Mouse (Mus musculus) neural tube, embryonic 12.5 days (tissue): ENCODE measurements around the gene Dhx40. TPM values are rescaled to one million over a fixed set of nuclear protein-coding genes. Genes with fewer than 3 reads are reported as not detected.
"Not testable (repeated sequence)": the region's sequence is repeated elsewhere in the genome, so short reads cannot be mapped to it uniquely, and the experiment has no call there.

ENCODE experiments used
- ATAC-seq: fragments of 200-750 bp; cut with Nextera tagmentation; 2 replicates; pipeline ENCODE4 v1.8.0; 2017; ENCODE audit warnings: low read depth, mild to moderate bottlenecking, moderate TSS enrichment, moderate library complexity; ENCODE audit not compliant: low FRiP score
- H3K27ac ChIP-seq: fragments of 300-500 bp; sonication (generic); 2 replicates; pipeline ENCODE4 v1.5.1; 2016
- H3K27me3 ChIP-seq: fragments of 300-500 bp; sonication (generic); replicated peaks from 2 replicates; pipeline ENCODE4 v1.6.1; 2016; ENCODE audit warnings: mild to moderate bottlenecking
- H3K36me3 ChIP-seq: fragments of 300-500 bp; sonication (generic); 2 replicates; pipeline ENCODE4 v1.6.1; 2016; ENCODE audit warnings: mild to moderate bottlenecking
- H3K4me1 ChIP-seq: fragments of 300-500 bp; sonication (generic); 2 replicates; pipeline ENCODE4 v1.6.1; 2016
- H3K4me2 ChIP-seq: fragments of 300-500 bp; sonication (generic); replicated peaks from 2 replicates; pipeline ENCODE4 v1.6.1; 2016; ENCODE audit warnings: mild to moderate bottlenecking
- H3K4me3 ChIP-seq: fragments of 300-500 bp; sonication (generic); 2 replicates; pipeline ENCODE4 v1.5.1; 2016
- H3K9ac ChIP-seq: fragments of 300-500 bp; sonication (generic); 2 replicates; pipeline ENCODE4 v1.6.1; 2016; ENCODE audit warnings: mild to moderate bottlenecking
- H3K9me3 ChIP-seq: fragments of 300-500 bp; sonication (generic); 2 replicates; pipeline ENCODE4 v1.6.1; 2016; ENCODE audit warnings: mild to moderate bottlenecking
- WGBS: fragments of 180-500 bp; shearing (Covaris S2); methylation state at CpG from one replicate; pipeline ENCODE4 v1.1.7; 2016; 5-methylcytosine and 5-hydroxymethylcytosine counted together
- polyA plus RNA-seq: library from polyadenylated mRNA; unstranded; fragments of >200 nt; fragmentation: Nextera tagmentation; extraction: Ambion mirVana; gene quantifications from 2 replicates; pipeline ENCODE4 v1.2.1, GENCODE M21; 2016

Gene Dhx40
- polyA plus RNA-seq, 1 experiment from 2014 or later = 35.5 TPM

GRCm38 (mm10) chr11:86811326-86811630, 3.7 kb upstream of the Dhx40 start:
- Histone ChIP-seq H3K27me3 (no peaks in the 10 kb centered on the region), H3K27ac (no peak overlapping the region), H3K4me2 (no peak overlapping the region), H3K9ac (no peak overlapping the region), H3K36me3 (no peaks in the 10 kb centered on the region), H3K4me1 (no peaks in the 10 kb centered on the region), H3K9me3 (no peaks in the 10 kb centered on the region), H3K4me3 (no peak overlapping the region)
- ATAC-seq = no peak
- 93% methylated on average over 1 of the region's 1 CpGs for WGBS

DNA sequence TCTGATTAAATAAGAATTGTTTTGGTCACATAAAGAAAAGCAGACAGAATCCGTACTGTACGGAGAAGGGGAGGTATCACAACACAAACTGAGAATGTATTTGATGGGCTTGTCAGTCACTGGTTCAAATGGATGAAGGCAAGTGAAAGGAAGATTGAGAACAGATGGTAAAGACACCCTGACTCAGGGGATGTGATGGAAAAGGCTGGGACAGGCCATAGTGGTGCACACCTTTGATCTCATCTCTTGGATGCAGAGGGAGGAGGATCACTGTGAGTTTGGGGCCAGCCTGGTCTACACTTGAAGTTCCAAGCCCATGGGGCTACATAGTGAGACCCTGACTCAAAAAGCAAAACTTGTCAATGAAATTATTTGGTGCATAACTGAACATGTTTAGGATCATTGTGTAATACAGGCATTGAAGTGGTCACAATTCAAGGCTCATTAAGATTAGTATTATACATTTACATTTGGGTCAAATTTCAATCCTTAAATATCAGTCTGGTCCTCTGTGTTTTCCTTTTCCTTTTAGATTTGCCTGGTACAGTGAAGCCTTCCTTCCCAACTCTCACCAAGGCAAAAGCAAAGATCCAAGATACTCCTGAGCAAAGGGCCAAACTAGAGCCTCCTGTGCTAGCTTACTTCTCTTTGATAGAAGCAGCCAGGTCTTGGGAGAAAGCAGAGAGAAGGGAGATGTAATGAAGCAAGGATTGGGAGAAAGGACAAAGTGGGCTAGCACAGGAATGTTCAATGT, 3.2 kb upstream of the Dhx40 start:
- Histone ChIP-seq H3K27ac (no peak overlapping the region), H3K4me2 (no peak overlapping the region), H3K9me3 (no peaks in the 10 kb centered on the region), H3K4me1 (no peaks in the 10 kb centered on the region), H3K27me3 (no peaks in the 10 kb centered on the region), H3K4me3 (no peak overlapping the region), H3K9ac (no peak overlapping the region), H3K36me3 (no peaks in the 10 kb centered on the region)
- ATAC-seq = no peak
- WGBS = 90% methylated on average over 2 of the region's 2 CpGs

- Histone ChIP-seq H3K9ac (no peak overlapping the region), H3K36me3 (no peaks in the 10 kb centered on the region), H3K4me1 (no peaks in the 10 kb centered on the region), H3K9me3 (no peaks in the 10 kb centered on the region), H3K27ac (no peak overlapping the region), H3K4me3 (no peak overlapping the region), H3K27me3 (no peaks in the 10 kb centered on the region), H3K4me2 (no peak overlapping the region)
- WGBS = 71% methylated on average over 4 of the region's 4 CpGs
- no peak for ATAC-seq
These were observed 2.3 kb upstream of the Dhx40 start for GRCm38 (mm10) chr11:86809828-86810227.

- H3K9me3 ChIP-seq = no peaks in the 10 kb centered on the region
- no peaks in the 10 kb centered on the region for H3K27me3 ChIP-seq
- no peaks in the 10 kb centered on the region for H3K4me1 ChIP-seq
- peak overlapping the region; percentile 77 for H3K9ac ChIP-seq
- peak overlapping the region; percentile 72 for H3K4me2 ChIP-seq
- peaks cover 19% of the 10 kb centered on the region for H3K36me3 ChIP-seq
- H3K4me3 ChIP-seq = peak overlapping the region; percentile 81
- WGBS = under 1% methylated on average over 25 of the region's 25 CpGs
- peak; percentile 92 for ATAC-seq
- H3K27ac ChIP-seq = peak overlapping the region; percentile 77
These were observed 507 bp downstream of the Dhx40 start for GRCm38 (mm10) chr11:86807001-86807477.

- no peak for ATAC-seq
- Histone ChIP-seq H3K9ac (no peak overlapping the region), H3K4me3 (no peak overlapping the region), H3K27me3 (no peaks in the 10 kb centered on the region), H3K9me3 (no peaks in the 10 kb centered on the region), H3K4me2 (no peak overlapping the region), H3K4me1 (no peaks in the 10 kb centered on the region), H3K36me3 (peaks cover 64% of the 10 kb centered on the region), H3K27ac (no peak overlapping the region)
- 88% methylated on average over 1 of the region's 1 CpGs for WGBS
These were observed 13.4 kb downstream of the Dhx40 start for GRCm38 (mm10) chr11:86794161-86794560.

GRCm38 (mm10) chr11:86787436-86787835, 20.1 kb downstream of the Dhx40 start:
- not testable (repeated sequence) for H3K4me1 ChIP-seq, H3K9me3 ChIP-seq, ATAC-seq, H3K9ac ChIP-seq, H3K27me3 ChIP-seq, H3K4me2 ChIP-seq, H3K4me3 ChIP-seq, H3K27ac ChIP-seq
- WGBS = 94% methylated on average over 5 of the region's 5 CpGs
- H3K36me3 ChIP-seq = peaks cover 62% of the 10 kb centered on the region

DNA sequence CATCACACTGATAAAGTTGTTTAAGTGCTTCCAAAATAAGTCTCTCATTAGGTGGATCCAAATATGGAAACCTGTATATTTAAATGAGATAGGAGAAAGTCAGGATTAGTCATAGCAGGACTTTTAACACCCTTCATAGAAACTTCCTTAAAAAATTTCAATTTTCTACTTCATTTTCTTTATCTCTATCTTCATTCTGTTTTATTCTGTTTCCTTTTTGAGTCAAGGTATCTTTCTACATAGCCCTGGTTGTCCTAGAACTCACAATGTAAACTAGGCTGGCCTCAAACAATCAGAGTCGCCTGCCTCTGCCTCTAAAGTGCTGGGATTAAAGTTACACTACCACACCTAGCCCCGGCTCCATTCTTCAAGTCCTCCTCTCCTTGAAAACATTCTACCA, 21.8 kb downstream of the Dhx40 start:
- H3K36me3 ChIP-seq = peaks cover 63% of the 10 kb centered on the region

GRCm38 (mm10) chr11:86769884-86770283, 37.7 kb downstream of the Dhx40 start:
- Histone ChIP-seq H3K9me3 (no peaks in the 10 kb centered on the region), H3K4me2 (no peak overlapping the region), H3K9ac (no peak overlapping the region), H3K27me3 (no peaks in the 10 kb centered on the region), H3K4me3 (no peak overlapping the region), H3K36me3 (peaks cover 33% of the 10 kb centered on the region), H3K27ac (no peak overlapping the region), H3K4me1 (no peaks in the 10 kb centered on the region)
- no peak for ATAC-seq
- 93% methylated on average over 4 of the region's 4 CpGs for WGBS

More for the DNA sequence above, 21.8 kb downstream of the Dhx40 start:
- no peaks in the 10 kb centered on the region for H3K4me1 ChIP-seq
- H3K4me2 ChIP-seq = no peak overlapping the region
- 92% methylated on average over 2 of the region's 2 CpGs for WGBS
- ATAC-seq = no peak
- no peak overlapping the region for H3K4me3 ChIP-seq
- no peaks in the 10 kb centered on the region for H3K9me3 ChIP-seq
- H3K27ac ChIP-seq = no peak overlapping the region
- H3K9ac ChIP-seq = no peak overlapping the region
- no peaks in the 10 kb centered on the region for H3K27me3 ChIP-seq

GRCm38 (mm10) chr11:86764501-86764900, 43.0 kb downstream of the Dhx40 start:
- Histone ChIP-seq H3K4me2 (no peak overlapping the region), H3K9me3 (no peaks in the 10 kb centered on the region), H3K9ac (no peak overlapping the region), H3K36me3 (peaks cover 3% of the 10 kb centered on the region; the same call in 1 of the 2 replicates), H3K27me3 (no peaks in the 10 kb centered on the region), H3K4me1 (no peaks in the 10 kb centered on the region), H3K27ac (no peak overlapping the region), H3K4me3 (no peak overlapping the region)
- no peak for ATAC-seq
- whole genome bisulfite sequencing = 89% methylated on average over 2 of the region's 2 CpGs

- H3K27ac ChIP-seq, H3K9ac ChIP-seq, H3K36me3 ChIP-seq, H3K4me1 ChIP-seq, H3K4me3 ChIP-seq, ATAC-seq, H3K27me3 ChIP-seq, H3K4me2 ChIP-seq, H3K9me3 ChIP-seq: not testable (repeated sequence)
- WGBS = 93% methylated on average over 11 of the region's 11 CpGs
These were observed 44.4 kb downstream of the Dhx40 start for GRCm38 (mm10) chr11:86763127-86763526.

GRCm38 (mm10) chr11:86760357-86760756, 47.2 kb downstream of the Dhx40 start:
- no peaks in the 10 kb centered on the region for H3K36me3 ChIP-seq
- no peak overlapping the region for H3K27ac ChIP-seq
- peaks cover 14% of the 10 kb centered on the region for H3K4me1 ChIP-seq
- no peaks in the 10 kb centered on the region for H3K9me3 ChIP-seq
- H3K4me3 ChIP-seq = no peak overlapping the region
- no peaks in the 10 kb centered on the region for H3K27me3 ChIP-seq
- H3K9ac ChIP-seq = no peak overlapping the region
- ATAC-seq = no peak
- no peak overlapping the region for H3K4me2 ChIP-seq

GRCm38 (mm10) chr11:86759886-86760285, 47.7 kb downstream of the Dhx40 start:
- WGBS = 96% methylated on average over 2 of the region's 2 CpGs
- no peaks in the 10 kb centered on the region for H3K27me3 ChIP-seq
- no peak overlapping the region for H3K4me3 ChIP-seq
- H3K9ac ChIP-seq = no peak overlapping the region
- no peaks in the 10 kb centered on the region for H3K36me3 ChIP-seq
- H3K9me3 ChIP-seq = no peaks in the 10 kb centered on the region
- no peak overlapping the region for H3K27ac ChIP-seq
- H3K4me1 ChIP-seq = peaks cover 17% of the 10 kb centered on the region
- no peak overlapping the region for H3K4me2 ChIP-seq
- no peak for ATAC-seq

GRCm38 (mm10) chr11:86759226-86759625, 48.3 kb downstream of the Dhx40 start:
- Histone ChIP-seq H3K4me2 (peak overlapping the region; percentile 89; the same call in 1 of the 2 replicates), H3K27ac (no peak overlapping the region), H3K27me3 (no peaks in the 10 kb centered on the region), H3K9me3 (no peaks in the 10 kb centered on the region), H3K4me3 (no peak overlapping the region), H3K9ac (no peak overlapping the region), H3K4me1 (peaks cover 17% of the 10 kb centered on the region), H3K36me3 (no peaks in the 10 kb centered on the region)
- 89% methylated on average over 1 of the region's 1 CpGs for WGBS
- ATAC-seq = no peak
